16 mouse cellular contexts compared by ENCODE assay signal in genomic region chr17:71014911-71015310, GRCm38 (mm10). TPM values are rescaled to one million over a fixed set of nuclear protein-coding genes. Genes with fewer than 3 reads are reported as not detected.
DNase-seq lines count a peak whose midpoint lies in the region; ATAC-seq and TF ChIP-seq lines count a peak whose summit lies in the region.
"Had no signal": no experiment of that assay in that cellular context is flagged by ENCODE, and none has a peak within 500 bp of the region (broad histone marks: within the 10 kb centered on the region; RNA-seq: fewer than 3 reads in every experiment).

No protein-coding gene starts in this region.

- no peak for TF ChIP-seq EP300 in stomach, postnatal 0 days (optimal IDR thresholded peaks at IDR 0.05)

- no peaks in the 10 kb centered on the region for H3K27me3 ChIP-seq in heart, embryonic 12.5 days (replicated peaks)
- no peaks in the 10 kb centered on the region for H3K27me3 ChIP-seq in midbrain, embryonic 10.5 days (ENCODE audit: low read depth, poor library complexity, severe bottlenecking)
- no peaks in the 10 kb centered on the region for H3K27me3 ChIP-seq in midbrain, embryonic 16.5 days (ENCODE audit: control insufficient read depth, insufficient read depth, low read depth, low read length)
- H3K27me3 ChIP-seq in heart, embryonic 16.5 days (ENCODE audit: control insufficient read depth, insufficient read depth, low read length): no peaks in the 10 kb centered on the region
- no peaks in the 10 kb centered on the region for H3K27me3 ChIP-seq in stomach, postnatal 0 days (ENCODE audit: control insufficient read depth, insufficient read depth, low read length)
- H3K27me3 ChIP-seq: limb, embryonic 15.5 days; neural tube, embryonic 12.5 days had no signal

- no peak for ATAC-seq in heart, embryonic 12.5 days (ENCODE audit: insufficient number of reproducible peaks, low FRiP score)
- no peak for ATAC-seq in midbrain, embryonic 16.5 days
- 0 out of 2 replicates have a peak, but pooled peaks have one; percentile 37 for ATAC-seq in heart, embryonic 16.5 days (replicated peaks; ENCODE audit: extremely low read depth, insufficient read depth, low FRiP score)
- no peak for ATAC-seq in stomach, postnatal 0 days (ENCODE audit: low FRiP score, low TSS enrichment)
- ATAC-seq: CD4-positive, CD25-positive, alpha-beta regulatory T cell, adult 4 months; forebrain, embryonic 16.5 days had no signal

- TF ChIP-seq CTCF in stomach, postnatal 0 days (IDR thresholded peaks at IDR 0.05; ENCODE audit: low read depth): no peak

- no peaks in the 10 kb centered on the region for H3K36me3 ChIP-seq in heart, embryonic 12.5 days
- H3K36me3 ChIP-seq in midbrain, embryonic 10.5 days: no peaks in the 10 kb centered on the region
- no peaks in the 10 kb centered on the region for H3K36me3 ChIP-seq in midbrain, embryonic 16.5 days (ENCODE audit: control insufficient read depth, insufficient read depth, low read length)
- H3K36me3 ChIP-seq in heart, embryonic 16.5 days (ENCODE audit: control insufficient read depth, insufficient read depth): no peaks in the 10 kb centered on the region
- no peaks in the 10 kb centered on the region for H3K36me3 ChIP-seq in stomach, postnatal 0 days (ENCODE audit: control insufficient read depth, insufficient read depth, low read length)
- H3K36me3 ChIP-seq: limb, embryonic 15.5 days; neural tube, embryonic 12.5 days had no signal

- intact Hi-C loops in heart, postnatal 14 days (cut with DNase I): no loop called here

- 26% methylated on average over 5 of the region's 5 CpGs for WGBS in heart, embryonic 12.5 days
- 43% methylated on average over 5 of the region's 5 CpGs for WGBS in midbrain, embryonic 10.5 days
- WGBS in midbrain, embryonic 16.5 days: 41% methylated on average over 5 of the region's 5 CpGs
- WGBS in heart, embryonic 16.5 days: 21% methylated on average over 5 of the region's 5 CpGs
- WGBS in stomach, postnatal 0 days: 64% methylated on average over 5 of the region's 5 CpGs

- DNase-seq in heart, postnatal 14 days: no peak
- no peak for DNase-seq in midbrain, embryonic 10.5 days (ENCODE audit: low spot score)
- DNase-seq in stomach, postnatal 0 days (ENCODE audit: low spot score): no peak
- DNase-seq in lung, postnatal 36 days: no peak
- DNase-seq: adrenal gland, adult 8-10 months; cerebellum, adult 8-10 months; embryo, embryonic 11 days; lung, adult 18-20 months; right cerebral cortex, postnatal 4 days had no signal

- peak overlapping the region; percentile 32 for H3K4me2 ChIP-seq in heart, embryonic 12.5 days
- no peak overlapping the region for H3K4me2 ChIP-seq in midbrain, embryonic 16.5 days (ENCODE audit: low read length)
- peak overlapping the region; percentile 46 for H3K4me2 ChIP-seq in heart, embryonic 16.5 days (ENCODE audit: low read depth, low read length)
- no peak overlapping the region for H3K4me2 ChIP-seq in stomach, postnatal 0 days (replicated peaks; ENCODE audit: low read depth)
- H3K4me2 ChIP-seq: limb, embryonic 15.5 days; neural tube, embryonic 12.5 days had no signal

- no peak overlapping the region for H3K4me3 ChIP-seq in heart, embryonic 12.5 days
- H3K4me3 ChIP-seq in midbrain, embryonic 10.5 days: no peak overlapping the region
- no peak overlapping the region for H3K4me3 ChIP-seq in midbrain, embryonic 16.5 days (ENCODE audit: low read depth, low read length)
- H3K4me3 ChIP-seq in heart, embryonic 16.5 days (ENCODE audit: low read length): no peak overlapping the region
- no peak overlapping the region for H3K4me3 ChIP-seq in stomach, postnatal 0 days (ENCODE audit: low read depth, low read length)
- H3K4me3 ChIP-seq: limb, embryonic 15.5 days; neural tube, embryonic 12.5 days had no signal

- H3K4me1 ChIP-seq in heart, embryonic 12.5 days (replicated peaks): peaks cover 35% of the 10 kb centered on the region
- H3K4me1 ChIP-seq in midbrain, embryonic 10.5 days: peaks cover 18% of the 10 kb centered on the region
- H3K4me1 ChIP-seq in midbrain, embryonic 16.5 days (ENCODE audit: control insufficient read depth, insufficient read depth, low read length): no peaks in the 10 kb centered on the region; the same call in 1 of the 2 replicates
- H3K4me1 ChIP-seq in heart, embryonic 16.5 days (ENCODE audit: control insufficient read depth, insufficient read depth, low read length): peaks cover 17% of the 10 kb centered on the region
- H3K4me1 ChIP-seq in stomach, postnatal 0 days (replicated peaks; ENCODE audit: control insufficient read depth, insufficient read depth): no peaks in the 10 kb centered on the region

- H3K27ac ChIP-seq in heart, embryonic 12.5 days (ENCODE audit: poor library complexity, severe bottlenecking): peak overlapping the region; percentile 31
- H3K27ac ChIP-seq in midbrain, embryonic 10.5 days (replicated peaks): 0 out of 2 replicates have a peak overlapping the region, but pooled peaks have one; percentile 17
- no peak overlapping the region for H3K27ac ChIP-seq in midbrain, embryonic 16.5 days (ENCODE audit: low read length)
- peak overlapping the region; percentile 91 for H3K27ac ChIP-seq in heart, embryonic 16.5 days (ENCODE audit: low read length)
- peak overlapping the region; percentile 24; the same call in 1 of the 2 replicates for H3K27ac ChIP-seq in stomach, postnatal 0 days (replicated peaks)
- H3K27ac ChIP-seq: limb, embryonic 15.5 days; neural tube, embryonic 12.5 days had no signal

- 0 out of 2 replicates have a peak overlapping the region, but pooled peaks have one; percentile 11 for H3K9ac ChIP-seq in heart, embryonic 12.5 days
- H3K9ac ChIP-seq in midbrain, embryonic 16.5 days (ENCODE audit: low read depth, low read length): no peak overlapping the region
- H3K9ac ChIP-seq in heart, embryonic 16.5 days (ENCODE audit: low read length): peak overlapping the region; percentile 55
- no peak overlapping the region for H3K9ac ChIP-seq in stomach, postnatal 0 days (ENCODE audit: low read length)
- H3K9ac ChIP-seq: limb, embryonic 15.5 days; neural tube, embryonic 12.5 days had no signal

- H3K9me3 ChIP-seq in heart, embryonic 12.5 days (replicated peaks): no peaks in the 10 kb centered on the region
- no peaks in the 10 kb centered on the region for H3K9me3 ChIP-seq in midbrain, embryonic 10.5 days (replicated peaks)
- no peaks in the 10 kb centered on the region for H3K9me3 ChIP-seq in midbrain, embryonic 16.5 days (replicated peaks; ENCODE audit: control insufficient read depth, low read length, poor library complexity, severe bottlenecking)
- H3K9me3 ChIP-seq in heart, embryonic 16.5 days (replicated peaks; ENCODE audit: control insufficient read depth, low read length): no peaks in the 10 kb centered on the region
- H3K9me3 ChIP-seq in stomach, postnatal 0 days (ENCODE audit: control insufficient read depth, low read length): no peaks in the 10 kb centered on the region
- H3K9me3 ChIP-seq: limb, embryonic 15.5 days; neural tube, embryonic 12.5 days had no signal

RNA-seq across cellular contexts. Expression of gene Myl12a, which starts 12.2 kb away (rescaled TPM):
- polyA plus RNA-seq in heart, embryonic 12.5 days (2016; fragmentation: Nextera tagmentation; extraction: Ambion mirVana): 832 and 883 TPM in 2 replicates
- total RNA-seq in heart, postnatal 14 days (2021): 100 to 1,000 TPM; 728 to 823 TPM
- 366 and 403 TPM in 2 replicates for polyA plus RNA-seq in midbrain, embryonic 10.5 days (2016; fragmentation: Nextera tagmentation; extraction: Ambion mirVana)
- 82.2 and 92.0 TPM in 2 replicates for polyA plus RNA-seq in midbrain, embryonic 16.5 days (2015; fragmentation: Nextera tagmentation; extraction: Ambion mirVana)
- polyA plus RNA-seq in heart, embryonic 16.5 days (2015; fragmentation: Nextera tagmentation; extraction: Ambion mirVana): 666 and 686 TPM in 2 replicates
- 497 and 534 TPM in 2 replicates for polyA plus RNA-seq in stomach, postnatal 0 days (2015; fragmentation: Nextera tagmentation; extraction: Ambion mirVana)

RNA-seq across cellular contexts. Expression of gene Myom1, which starts 12.5 kb away (rescaled TPM):
- polyA plus RNA-seq in heart, embryonic 12.5 days (2016; fragmentation: Nextera tagmentation; extraction: Ambion mirVana): 229 and 241 TPM in 2 replicates
- 1,000 to 10,000 TPM; 1,141 to 1,154 TPM for total RNA-seq in heart, postnatal 14 days (2021)
- polyA plus RNA-seq in midbrain, embryonic 10.5 days (2016; fragmentation: Nextera tagmentation; extraction: Ambion mirVana): 1.7 and 2.3 TPM in 2 replicates
- polyA plus RNA-seq in midbrain, embryonic 16.5 days (2015; fragmentation: Nextera tagmentation; extraction: Ambion mirVana): 1.3 and 1.4 TPM in 2 replicates
- polyA plus RNA-seq in heart, embryonic 16.5 days (2015; fragmentation: Nextera tagmentation; extraction: Ambion mirVana): 216 and 224 TPM in 2 replicates
- 9.6 and 9.8 TPM in 2 replicates for polyA plus RNA-seq in stomach, postnatal 0 days (2015; fragmentation: Nextera tagmentation; extraction: Ambion mirVana)

Comparison
In these comparisons a context has a peak if more than half of its experiments do, and no peak if none do; other contexts are left out.
1. H3K4me2 ChIP-seq: peak in heart, embryonic 12.5 days (single experiment) and heart, embryonic 16.5 days (single experiment); none in midbrain, embryonic 16.5 days (single experiment) and stomach, postnatal 0 days (single experiment).
2. H3K9ac ChIP-seq: peak in heart, embryonic 12.5 days (single experiment) and heart, embryonic 16.5 days (single experiment); none in midbrain, embryonic 16.5 days (single experiment) and stomach, postnatal 0 days (single experiment).
3. RNA of gene Myom1, which starts 12.5 kb away (polyA plus RNA-seq): 229 to 241 TPM in heart, embryonic 12.5 days and 216 to 224 TPM in heart, embryonic 16.5 days; 9.6 to 9.8 TPM in stomach, postnatal 0 days, 1.7 to 2.3 TPM in midbrain, embryonic 10.5 days and 1.3 to 1.4 TPM in midbrain, embryonic 16.5 days; every median in the first group is over 10 times any median in the second.